Mouse (Mus musculus): ENCODE data around the gene Pex14.

Gene Pex14

GRCm38 (mm10) chr4:149045885-149046284 is 53.8 kb downstream of the Pex14 start:
- no peak for TF ChIP-seq GATA4 (IDR thresholded peaks at IDR 0.05; ENCODE audit: insufficient replicate concordance, low read length)

GRCm38 (mm10) chr4:149040289-149040688 is 59.4 kb downstream of the Pex14 start:
- TF ChIP-seq GATA4 (IDR thresholded peaks at IDR 0.05; ENCODE audit: insufficient replicate concordance, low read length) = no peak

- TF ChIP-seq GATA4 (IDR thresholded peaks at IDR 0.05; ENCODE audit: insufficient replicate concordance, low read length) = no peak
Observed at GRCm38 (mm10) chr4:149037706-149038105, 62.0 kb downstream of the Pex14 start.

- no peak for TF ChIP-seq GATA4 (IDR thresholded peaks at IDR 0.05; ENCODE audit: insufficient replicate concordance, low read length)
Observed at GRCm38 (mm10) chr4:149036592-149036991, 63.1 kb downstream of the Pex14 start.

GRCm38 (mm10) chr4:149031507-149031906 is 68.2 kb downstream of the Pex14 start:
- no peak for TF ChIP-seq GATA4 (IDR thresholded peaks at IDR 0.05; ENCODE audit: insufficient replicate concordance, low read length)

GRCm38 (mm10) chr4:149027571-149027970 is 72.1 kb downstream of the Pex14 start:
- no peak for TF ChIP-seq GATA4 (IDR thresholded peaks at IDR 0.05; ENCODE audit: insufficient replicate concordance, low read length)

GRCm38 (mm10) chr4:149025242-149025641 is 74.4 kb downstream of the Pex14 start:
- TF ChIP-seq GATA4 (IDR thresholded peaks at IDR 0.05; ENCODE audit: insufficient replicate concordance, low read length) = no peak

- no peak for TF ChIP-seq GATA4 (IDR thresholded peaks at IDR 0.05; ENCODE audit: insufficient replicate concordance, low read length)
Observed at GRCm38 (mm10) chr4:149021021-149021420, 78.7 kb downstream of the Pex14 start.

GRCm38 (mm10) chr4:149019456-149019855 is 80.2 kb downstream of the Pex14 start:
- no peak for TF ChIP-seq GATA4 (IDR thresholded peaks at IDR 0.05; ENCODE audit: insufficient replicate concordance, low read length)

GRCm38 (mm10) chr4:149006756-149007155 is 92.9 kb downstream of the Pex14 start:
- no peak for TF ChIP-seq GATA4 (IDR thresholded peaks at IDR 0.05; ENCODE audit: insufficient replicate concordance, low read length)

- TF ChIP-seq GATA4 (IDR thresholded peaks at IDR 0.05; ENCODE audit: insufficient replicate concordance, low read length) = no peak
Observed at GRCm38 (mm10) chr4:149006107-149006506, 93.6 kb downstream of the Pex14 start.

GRCm38 (mm10) chr4:149002441-149003093 is 97.1 kb downstream of the Pex14 start:
- no peak for TF ChIP-seq GATA4 (IDR thresholded peaks at IDR 0.05; ENCODE audit: insufficient replicate concordance, low read length)

GRCm38 (mm10) chr4:149001515-149001914 is 98.2 kb downstream of the Pex14 start:
- TF ChIP-seq GATA4 (IDR thresholded peaks at IDR 0.05; ENCODE audit: insufficient replicate concordance, low read length) = no peak

- no peak for TF ChIP-seq GATA4 (IDR thresholded peaks at IDR 0.05; ENCODE audit: insufficient replicate concordance, low read length)
Observed at GRCm38 (mm10) chr4:149000746-149001145, 98.9 kb downstream of the Pex14 start.

GRCm38 (mm10) chr4:148993948-148994347 is 105.7 kb downstream of the Pex14 start:
- TF ChIP-seq GATA4 (IDR thresholded peaks at IDR 0.05; ENCODE audit: insufficient replicate concordance, low read length) = no peak

GRCm38 (mm10) chr4:148990038-148990437 is 109.6 kb downstream of the Pex14 start:
- TF ChIP-seq GATA4 (IDR thresholded peaks at IDR 0.05; ENCODE audit: insufficient replicate concordance, low read length) = no peak
